Mouse (Mus musculus): ENCODE measurements around the gene Jakmip3. TPM values are rescaled to one million over a fixed set of nuclear protein-coding genes. Genes with fewer than 3 reads are reported as not detected.

Jakmip3 gene
- polyA plus RNA-seq (2016; fragmentation: Nextera tagmentation; extraction: Ambion mirVana), result 0.05 TPM in 2 replicates

DNA sequence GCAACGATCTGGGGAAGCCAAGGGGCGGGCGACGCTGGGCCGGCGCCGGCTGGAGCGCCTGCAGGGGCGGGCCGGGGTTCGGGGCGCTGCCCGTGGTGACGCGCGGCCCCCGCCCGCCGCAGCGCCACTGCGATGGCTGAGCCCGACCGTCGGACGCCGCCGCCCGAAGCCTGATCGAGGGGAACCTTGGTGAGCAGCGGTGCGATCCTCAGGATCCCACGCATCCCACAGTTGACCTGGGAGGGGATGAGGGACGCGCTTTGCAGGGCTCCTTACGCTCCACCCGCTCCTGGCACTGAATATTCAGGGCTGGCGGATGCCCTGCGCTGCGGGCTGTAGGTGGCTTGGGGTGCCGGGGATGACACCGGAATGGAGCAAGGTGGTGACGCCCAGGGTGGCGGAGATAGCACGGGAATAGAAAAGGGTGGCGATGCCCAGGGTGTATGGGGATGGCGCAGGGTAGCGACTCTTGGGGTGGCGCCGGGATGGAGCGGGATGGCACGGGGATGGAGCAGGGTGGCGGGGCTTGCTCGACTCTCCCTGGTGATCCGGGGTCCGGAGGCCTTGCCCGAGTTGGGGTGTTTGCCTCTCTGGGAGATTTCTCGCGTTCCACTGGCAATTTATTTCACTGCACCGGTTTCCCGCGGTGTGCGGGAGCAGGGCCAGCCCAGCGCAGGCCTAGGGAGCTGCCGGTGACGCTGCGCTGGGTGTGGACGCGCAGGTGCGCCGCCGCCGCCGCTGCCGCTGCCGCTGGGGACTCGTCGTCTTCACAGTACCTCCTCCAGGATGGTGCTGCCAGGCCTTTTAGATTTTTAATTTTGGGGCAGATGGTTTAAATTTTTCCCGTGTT lies at the start of gene Jakmip3:
TSS of gene Jakmip3 (plus strand) at position 119 of the 850 bp plus-strand sequence.
- Histone ChIP-seq H3K9me3 (replicated peaks) (no peaks in the 10 kb centered on the region), H3K27me3 (replicated peaks) (peaks cover 84% of the 10 kb centered on the region), H3K4me2 (peak within 1 kb of the TSS; percentile 52), H3K27ac (no peak within 1 kb of the TSS), H3K4me3 (peak within 1 kb of the TSS; percentile 28), H3K9ac (no peak within 1 kb of the TSS), H3K36me3 (no peaks in the 10 kb centered on the region), H3K4me1 (0 out of 2 replicates have a peak, but pooled peaks cover 5% of the 10 kb centered on the region)
- ATAC-seq, result no peak
- 2% methylated on average over 78 of the region's 78 CpGs for WGBS (ENCODE audit: insufficient replicate concordance)

DNA sequence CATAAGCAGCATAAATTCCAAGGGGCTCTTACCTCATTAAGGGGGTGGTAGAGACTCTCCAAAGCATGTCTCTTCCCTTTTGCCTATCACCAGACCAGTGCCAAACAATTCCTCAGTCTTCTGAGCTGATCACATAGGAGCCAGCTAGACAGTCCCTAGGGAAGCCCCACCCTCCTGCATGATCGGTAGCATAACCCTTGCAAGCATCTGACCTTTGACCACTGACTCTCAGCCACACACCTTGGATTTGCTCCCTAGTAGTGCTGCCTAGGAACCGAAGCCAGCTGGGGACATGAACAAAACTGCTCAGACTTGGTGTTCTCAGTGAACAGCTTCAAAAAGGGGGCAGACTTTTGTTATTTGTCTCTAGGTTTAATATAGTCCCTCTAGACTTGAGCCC lies 42.4 kb upstream of the Jakmip3 start:
- H3K9me3 ChIP-seq (replicated peaks), result no peaks in the 10 kb centered on the region
- no peak for ATAC-seq
- 0 out of 2 replicates have a peak, but pooled peaks cover 3% of the 10 kb centered on the region for H3K4me1 ChIP-seq
- H3K4me3 ChIP-seq, result no peak overlapping the region
- 70% methylated on average over 2 of the region's 2 CpGs for WGBS (ENCODE audit: insufficient replicate concordance)
- H3K9ac ChIP-seq, result no peak overlapping the region
- H3K4me2 ChIP-seq, result no peak overlapping the region
- no peaks in the 10 kb centered on the region for H3K27me3 ChIP-seq (replicated peaks)
- no peak overlapping the region for H3K27ac ChIP-seq
- H3K36me3 ChIP-seq, result peaks cover 66% of the 10 kb centered on the region

DNA sequence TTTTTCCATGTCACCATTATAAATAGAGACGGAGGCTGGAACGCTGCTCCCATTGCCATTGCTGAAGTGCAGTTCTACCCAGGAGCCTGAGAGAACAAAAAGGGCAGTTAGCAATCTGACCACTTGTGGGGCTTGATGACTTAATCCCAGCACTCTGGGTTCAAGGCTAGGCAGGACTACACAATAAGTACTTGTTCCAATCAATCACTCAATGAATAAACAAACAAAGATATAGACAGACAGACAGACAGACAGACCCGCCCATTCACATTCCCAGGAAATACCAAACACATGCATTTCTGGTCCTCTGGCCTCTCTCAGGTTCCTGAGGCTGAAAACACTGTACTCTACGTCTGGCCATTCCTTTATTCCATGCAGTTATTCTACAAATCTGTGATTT lies 41.8 kb upstream of the Jakmip3 start:
- no peak overlapping the region for H3K27ac ChIP-seq
- peaks cover 60% of the 10 kb centered on the region for H3K36me3 ChIP-seq
- H3K4me2 ChIP-seq, result no peak overlapping the region
- no peaks in the 10 kb centered on the region for H3K9me3 ChIP-seq (replicated peaks)
- no peaks in the 10 kb centered on the region for H3K27me3 ChIP-seq (replicated peaks)
- H3K4me1 ChIP-seq, result peaks cover 4% of the 10 kb centered on the region
- no peak overlapping the region for H3K4me3 ChIP-seq
- 74% methylated on average over 4 of the region's 4 CpGs for WGBS (ENCODE audit: insufficient replicate concordance)
- H3K9ac ChIP-seq, result no peak overlapping the region
- ATAC-seq, result no peak

DNA sequence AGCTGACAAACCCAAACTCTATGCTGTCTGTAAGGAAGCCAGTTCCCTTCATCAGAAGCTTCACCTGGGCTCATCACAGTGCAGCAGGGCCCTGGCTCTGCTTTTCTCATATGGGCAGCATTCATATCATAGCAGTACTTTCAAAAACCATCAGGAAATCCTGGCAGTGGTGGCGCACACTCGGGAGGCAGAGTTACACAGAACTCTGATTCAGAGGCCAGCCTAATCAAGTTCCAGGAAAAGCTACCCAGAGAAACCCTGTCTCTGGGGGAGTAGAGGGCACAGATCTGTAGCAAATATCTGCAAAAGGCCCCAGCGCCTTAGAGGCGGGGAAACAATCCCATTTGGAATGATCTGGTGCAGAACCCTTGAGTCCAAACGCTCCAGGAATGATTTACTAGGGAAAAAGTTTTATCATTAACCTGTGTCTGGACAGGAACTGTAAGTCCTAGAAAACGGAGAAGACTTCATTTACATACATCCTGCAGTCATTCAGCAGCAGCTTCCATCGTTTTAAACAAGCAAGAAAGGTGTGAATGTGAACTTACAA lies 36.6 kb upstream of the Jakmip3 start:
- peak overlapping the region; percentile 5; the same call in 1 of the 2 replicates for H3K4me2 ChIP-seq
- no peaks in the 10 kb centered on the region for H3K27me3 ChIP-seq (replicated peaks)
- no peaks in the 10 kb centered on the region for H3K9me3 ChIP-seq (replicated peaks)
- no peak overlapping the region for H3K4me3 ChIP-seq
- H3K36me3 ChIP-seq, result peaks cover 21% of the 10 kb centered on the region
- H3K4me1 ChIP-seq, result peaks cover 52% of the 10 kb centered on the region
- H3K27ac ChIP-seq, result peak overlapping the region; percentile 52
- no peak overlapping the region for H3K9ac ChIP-seq
- no peak for ATAC-seq
- WGBS (ENCODE audit: insufficient replicate concordance), result 56% methylated on average over 7 of the region's 7 CpGs

DNA sequence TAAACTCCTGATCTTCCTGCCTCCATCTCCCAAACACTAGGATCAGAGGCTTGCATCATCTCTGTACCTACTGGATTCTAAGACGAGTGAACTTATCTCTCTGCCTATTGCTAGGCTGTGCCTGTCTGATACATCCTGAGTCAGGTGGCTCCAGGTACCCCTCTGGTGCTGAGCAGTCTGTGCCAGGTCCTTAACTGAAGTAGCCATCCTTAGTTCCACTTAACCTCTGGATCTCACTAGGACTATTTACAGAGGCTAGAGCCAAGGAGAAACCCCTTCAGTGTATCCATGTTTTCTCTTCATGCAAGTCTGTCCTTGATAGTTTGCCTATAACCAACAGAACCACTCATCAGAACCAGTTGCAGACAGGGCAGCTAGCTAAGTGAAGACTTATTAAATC lies 34.1 kb upstream of the Jakmip3 start:
- Histone ChIP-seq H3K27ac (peak overlapping the region; percentile 63), H3K9me3 (replicated peaks) (no peaks in the 10 kb centered on the region), H3K27me3 (replicated peaks) (no peaks in the 10 kb centered on the region), H3K36me3 (0 out of 2 replicates have a peak, but pooled peaks cover 6% of the 10 kb centered on the region), H3K4me1 (peaks cover 64% of the 10 kb centered on the region), H3K4me3 (peak overlapping the region; percentile 85), H3K9ac (peak overlapping the region; percentile 36; the same call in 1 of the 2 replicates), H3K4me2 (peak overlapping the region; percentile 94)
- no peak for ATAC-seq
- WGBS (ENCODE audit: insufficient replicate concordance), result 33% methylated on average over 1 of the region's 1 CpGs

DNA sequence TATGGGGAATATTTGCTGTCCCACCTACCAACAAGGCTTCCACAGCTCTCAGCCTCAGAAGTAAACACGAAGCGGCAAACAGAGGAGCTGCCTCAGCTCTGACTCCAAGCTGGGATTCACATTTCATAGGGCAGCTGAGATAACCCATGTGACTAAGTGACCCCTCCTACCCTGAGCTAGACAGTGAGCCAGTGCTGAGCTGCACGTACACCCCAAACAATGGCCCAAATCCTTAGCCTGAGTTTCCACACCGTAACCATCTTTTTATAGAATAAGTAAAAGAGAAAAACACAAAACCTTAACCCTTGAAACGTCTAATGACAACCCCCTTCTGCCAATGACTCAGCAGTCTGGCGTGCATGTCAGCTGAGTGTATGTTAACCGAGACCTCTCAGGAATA lies 33.5 kb upstream of the Jakmip3 start:
- peak overlapping the region; percentile 94 for H3K4me2 ChIP-seq
- H3K27me3 ChIP-seq (replicated peaks), result no peaks in the 10 kb centered on the region
- H3K4me1 ChIP-seq, result peaks cover 64% of the 10 kb centered on the region
- peak overlapping the region; percentile 36; the same call in 1 of the 2 replicates for H3K9ac ChIP-seq
- 0 out of 2 replicates have a peak, but pooled peaks cover 6% of the 10 kb centered on the region for H3K36me3 ChIP-seq
- WGBS (ENCODE audit: insufficient replicate concordance), result 10% methylated on average over 7 of the region's 7 CpGs
- ATAC-seq, result peak; percentile 56
- peak overlapping the region; percentile 85 for H3K4me3 ChIP-seq
- no peaks in the 10 kb centered on the region for H3K9me3 ChIP-seq (replicated peaks)
- H3K27ac ChIP-seq, result peak overlapping the region; percentile 63

DNA sequence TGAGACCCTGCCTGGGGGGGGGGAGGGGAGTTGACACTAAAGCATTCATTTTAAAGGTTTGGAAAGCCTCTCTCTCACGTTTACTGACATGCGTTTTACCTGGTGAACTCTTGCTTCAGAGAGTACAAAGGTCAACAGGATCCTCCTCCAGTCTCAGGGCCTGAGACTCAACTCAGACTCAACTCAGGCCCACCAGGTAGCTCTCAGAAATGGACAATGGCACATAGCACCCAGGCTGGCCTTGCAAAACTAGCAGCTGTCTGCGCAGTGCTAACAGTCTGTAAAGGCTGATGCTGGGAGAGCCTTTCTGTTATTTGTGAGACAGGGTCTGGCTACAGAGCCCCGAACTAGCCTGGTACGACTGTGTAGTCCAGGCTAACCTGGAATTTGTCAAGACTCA lies 32.6 kb upstream of the Jakmip3 start:
- Histone ChIP-seq H3K9ac (peak overlapping the region; percentile 92), H3K36me3 (0 out of 2 replicates have a peak, but pooled peaks cover 6% of the 10 kb centered on the region), H3K27ac (peak overlapping the region; percentile 86), H3K27me3 (replicated peaks) (no peaks in the 10 kb centered on the region), H3K4me2 (peak overlapping the region; percentile 94), H3K4me1 (peaks cover 61% of the 10 kb centered on the region), H3K4me3 (peak overlapping the region; percentile 85), H3K9me3 (replicated peaks) (no peaks in the 10 kb centered on the region)
- ATAC-seq, result no peak
- 69% methylated on average over 5 of the region's 5 CpGs for WGBS (ENCODE audit: insufficient replicate concordance)

DNA sequence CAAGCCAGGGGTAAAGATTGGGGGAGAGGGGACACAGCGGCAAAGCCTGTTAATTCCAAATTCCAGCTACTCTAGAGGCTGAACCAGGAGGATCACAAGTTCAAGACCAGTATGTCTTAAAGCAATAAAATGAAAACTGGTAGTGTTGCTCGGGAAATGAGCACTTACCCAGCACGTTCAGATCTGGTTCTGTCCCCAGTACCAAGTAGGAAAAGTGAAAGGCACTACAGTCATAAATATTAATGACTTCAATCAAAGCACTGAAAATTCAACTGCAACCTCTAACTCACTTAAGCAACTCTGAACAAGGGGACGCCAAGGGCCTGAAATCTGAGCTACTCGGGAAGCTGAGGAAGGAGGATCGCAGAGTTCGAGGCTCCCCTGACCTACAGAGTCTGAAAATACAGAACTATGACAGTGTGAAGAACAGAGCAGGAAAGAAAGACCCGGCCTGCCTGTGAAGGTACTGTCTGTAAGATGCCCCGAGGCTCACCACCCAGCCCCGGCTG lies 31.7 kb upstream of the Jakmip3 start:
- Histone ChIP-seq H3K9ac (peak overlapping the region; percentile 92), H3K4me1 (peaks cover 59% of the 10 kb centered on the region), H3K4me2 (peak overlapping the region; percentile 94), H3K27me3 (replicated peaks) (no peaks in the 10 kb centered on the region), H3K9me3 (replicated peaks) (no peaks in the 10 kb centered on the region), H3K27ac (peak overlapping the region; percentile 86), H3K4me3 (peak overlapping the region; percentile 85), H3K36me3 (0 out of 2 replicates have a peak, but pooled peaks cover 6% of the 10 kb centered on the region)
- ATAC-seq, result no peak; the same call in 1 of the 2 replicates
- WGBS (ENCODE audit: insufficient replicate concordance), result 4% methylated on average over 10 of the region's 10 CpGs

DNA sequence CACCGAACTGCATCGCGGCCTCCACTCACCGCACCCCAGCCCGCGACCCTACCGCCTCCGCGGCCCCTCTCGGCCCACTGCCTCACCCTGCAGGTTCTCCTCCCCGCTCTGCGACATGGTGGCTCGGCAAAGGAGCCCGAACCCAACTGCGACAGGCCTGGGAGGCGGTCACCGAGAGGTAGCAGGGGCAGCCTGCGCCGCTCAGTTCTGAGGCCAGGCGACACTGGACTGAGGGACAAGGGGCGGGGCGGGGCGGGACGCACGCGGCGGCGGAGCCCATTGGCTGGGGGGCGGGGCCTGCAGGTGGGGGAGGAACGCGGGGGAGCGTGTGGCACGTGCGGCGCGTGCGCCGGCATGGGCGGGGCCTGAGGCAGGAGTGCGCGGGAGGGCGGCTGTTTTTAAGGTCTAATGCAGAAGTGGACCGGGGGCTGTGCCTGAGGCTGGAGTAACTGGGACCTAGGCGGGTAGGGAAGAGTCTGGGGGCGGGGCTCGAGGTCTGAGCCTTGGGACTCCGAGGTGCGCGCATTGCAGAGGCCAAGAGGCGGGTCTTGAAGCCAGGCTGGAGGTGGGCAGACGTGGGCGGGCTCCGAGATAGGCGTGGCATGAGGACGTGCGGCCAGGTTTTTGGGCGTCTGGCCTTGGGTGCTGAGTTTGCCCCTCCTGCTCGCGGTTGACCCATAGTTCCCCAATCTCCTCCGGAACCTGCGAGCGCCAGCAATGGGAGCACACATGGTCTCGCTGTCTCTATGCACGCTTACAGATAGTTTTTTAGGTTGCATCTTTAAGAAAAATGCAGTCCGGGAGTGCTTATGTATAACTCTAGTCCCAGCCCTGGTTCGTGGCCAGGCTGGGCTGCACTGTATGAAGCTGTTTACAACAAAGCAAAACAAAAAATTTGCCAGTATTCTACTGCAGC lies 31.0 kb upstream of the Jakmip3 start, which contains the start of gene Bnip3:
TSS of gene Bnip3 (minus strand) at position 243 of the 916 bp plus-strand sequence.
- peak within 1 kb of the TSS; percentile 94 for H3K4me2 ChIP-seq
- no peaks in the 10 kb centered on the region for H3K27me3 ChIP-seq (replicated peaks)
- peak within 1 kb of the TSS; percentile 85 for H3K4me3 ChIP-seq
- peaks cover 54% of the 10 kb centered on the region for H3K4me1 ChIP-seq
- H3K27ac ChIP-seq, result peak within 1 kb of the TSS; percentile 86
- peak within 1 kb of the TSS; percentile 92 for H3K9ac ChIP-seq
- WGBS (ENCODE audit: insufficient replicate concordance), result under 1% methylated on average over 66 of the region's 66 CpGs
- H3K36me3 ChIP-seq, result 0 out of 2 replicates have a peak, but pooled peaks cover 6% of the 10 kb centered on the region
- H3K9me3 ChIP-seq (replicated peaks), result no peaks in the 10 kb centered on the region
- peak; percentile 91 for ATAC-seq

DNA sequence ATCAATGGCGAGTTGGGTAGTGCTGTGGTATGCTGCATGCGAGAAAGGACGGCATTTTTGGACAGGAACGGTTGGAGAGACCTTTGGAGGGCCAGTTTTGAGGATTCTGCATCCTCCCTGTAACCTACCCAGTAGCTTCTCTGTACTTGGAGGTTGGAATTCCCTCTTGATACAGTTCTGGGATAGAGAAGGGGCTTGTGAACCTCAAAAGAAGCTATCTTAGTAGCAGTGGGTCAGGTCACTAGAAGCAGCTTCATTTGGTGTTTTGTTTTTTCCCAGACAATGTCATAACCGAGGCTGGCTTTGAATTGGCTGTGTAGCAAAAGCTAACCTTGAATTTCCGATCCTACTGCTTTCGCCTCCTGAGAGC lies 30.4 kb upstream of the Jakmip3 start:
- Histone ChIP-seq H3K9ac (peak overlapping the region; percentile 92), H3K4me2 (peak overlapping the region; percentile 94), H3K27me3 (replicated peaks) (no peaks in the 10 kb centered on the region), H3K4me1 (peaks cover 48% of the 10 kb centered on the region), H3K4me3 (peak overlapping the region; percentile 85), H3K27ac (peak overlapping the region; percentile 78), H3K9me3 (replicated peaks) (no peaks in the 10 kb centered on the region), H3K36me3 (0 out of 2 replicates have a peak, but pooled peaks cover under 1% of the 10 kb centered on the region)
- ATAC-seq, result no peak
- WGBS (ENCODE audit: insufficient replicate concordance), result 29% methylated on average over 7 of the region's 7 CpGs

DNA sequence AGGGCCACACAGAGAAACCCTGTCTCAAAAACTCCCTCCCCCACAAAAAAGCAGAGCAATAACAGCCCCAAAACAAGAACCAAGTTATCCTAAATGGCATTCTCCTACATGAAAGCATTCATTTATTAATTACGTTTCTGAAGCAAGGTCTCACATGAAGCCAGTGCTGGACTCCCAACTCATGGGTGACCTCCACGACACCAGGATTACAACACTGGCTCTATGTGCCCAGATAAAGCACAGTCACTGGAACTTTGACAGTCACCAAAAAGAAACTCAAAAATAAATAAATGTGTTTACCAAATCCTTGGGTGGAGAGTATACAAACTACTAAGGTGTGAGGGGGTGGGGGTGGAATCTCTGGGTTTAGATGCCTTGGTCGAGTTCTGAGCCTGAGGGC lies 26.9 kb upstream of the Jakmip3 start:
- Histone ChIP-seq H3K27ac (no peak overlapping the region), H3K9me3 (replicated peaks) (no peaks in the 10 kb centered on the region), H3K36me3 (no peaks in the 10 kb centered on the region), H3K9ac (no peak overlapping the region), H3K27me3 (replicated peaks) (no peaks in the 10 kb centered on the region), H3K4me1 (peaks cover 18% of the 10 kb centered on the region), H3K4me3 (no peak overlapping the region), H3K4me2 (no peak overlapping the region)
- no peak for ATAC-seq
- 58% methylated on average over 3 of the region's 3 CpGs for WGBS (ENCODE audit: insufficient replicate concordance)
